Mouse (Mus musculus) kidney, embryonic 15.5 days (tissue): ENCODE data around the gene Mogs. TPM values are rescaled to one million over a fixed set of nuclear protein-coding genes. Genes with fewer than 3 reads are reported as not detected.

Source experiments
- ATAC-seq: fragments of 200-750 bp; cut with Nextera tagmentation; replicated peaks from 2 replicates; pipeline ENCODE4 v1.8.0; 2017; ENCODE audit warnings: moderate TSS enrichment; ENCODE audit not compliant: low FRiP score
- H3K27ac ChIP-seq: fragments of 300-500 bp; sonication (generic); 2 replicates; pipeline ENCODE4 v1.5.1; 2015; ENCODE audit warnings: mild to moderate bottlenecking, inconsistent platforms
- H3K27me3 ChIP-seq: fragments of 300-500 bp; sonication (generic); 2 replicates; pipeline ENCODE4 v1.6.1; 2015; ENCODE audit warnings: inconsistent platforms
- H3K36me3 ChIP-seq: fragments of 300-500 bp; sonication (generic); 2 replicates; pipeline ENCODE4 v1.6.1; 2015; ENCODE audit warnings: inconsistent platforms
- H3K4me1 ChIP-seq: fragments of 300-500 bp; sonication (generic); 2 replicates; pipeline ENCODE4 v1.6.1; 2015; ENCODE audit warnings: inconsistent platforms
- H3K4me2 ChIP-seq: fragments of 300-500 bp; sonication (generic); 2 replicates; pipeline ENCODE4 v1.6.1; 2015; ENCODE audit warnings: moderate library complexity, mild to moderate bottlenecking, inconsistent platforms
- H3K4me3 ChIP-seq: fragments of 300-500 bp; sonication (generic); replicated peaks from 2 replicates; pipeline ENCODE4 v1.5.1; 2015; ENCODE audit warnings: mild to moderate bottlenecking, inconsistent platforms
- H3K9ac ChIP-seq: fragments of 300-500 bp; sonication (generic); 2 replicates; pipeline ENCODE4 v1.6.1; 2015; ENCODE audit warnings: mild to moderate bottlenecking, inconsistent platforms
- H3K9me3 ChIP-seq: fragments of 300-500 bp; sonication (generic); replicated peaks from 2 replicates; pipeline ENCODE4 v1.6.1; 2016; ENCODE audit warnings: inconsistent platforms
- WGBS: fragments of 180-500 bp; shearing (Covaris S2); methylation state at CpG from one replicate; pipeline ENCODE4 v1.1.7; 2015; ENCODE audit warnings: mixed read lengths; 5-methylcytosine and 5-hydroxymethylcytosine counted together
- polyA plus RNA-seq: library from polyadenylated mRNA; unstranded; fragments of >200 nt; fragmentation: Nextera tagmentation; extraction: Ambion mirVana; gene quantifications from 2 replicates; pipeline ENCODE4 v1.2.1, GENCODE M21; 2015

Mogs gene
- polyA plus RNA-seq, 1 experiment from 2014 or later: 56.3 TPM

- 83% methylated on average over 11 of the region's 11 CpGs for WGBS
- Histone ChIP-seq H3K9ac (no peak overlapping the region), H3K4me2 (no peak overlapping the region), H3K27me3 (no peaks in the 10 kb centered on the region), H3K36me3 (peaks cover 32% of the 10 kb centered on the region), H3K4me1 (peaks cover 73% of the 10 kb centered on the region), H3K9me3 (no peaks in the 10 kb centered on the region), H3K27ac (peak overlapping the region; percentile 63), H3K4me3 (no peak overlapping the region)
- ATAC-seq: no peak
Measured at GRCm38 (mm10) chr6:83118369-83118768, 3.1 kb downstream of the Mogs start.

DNA sequence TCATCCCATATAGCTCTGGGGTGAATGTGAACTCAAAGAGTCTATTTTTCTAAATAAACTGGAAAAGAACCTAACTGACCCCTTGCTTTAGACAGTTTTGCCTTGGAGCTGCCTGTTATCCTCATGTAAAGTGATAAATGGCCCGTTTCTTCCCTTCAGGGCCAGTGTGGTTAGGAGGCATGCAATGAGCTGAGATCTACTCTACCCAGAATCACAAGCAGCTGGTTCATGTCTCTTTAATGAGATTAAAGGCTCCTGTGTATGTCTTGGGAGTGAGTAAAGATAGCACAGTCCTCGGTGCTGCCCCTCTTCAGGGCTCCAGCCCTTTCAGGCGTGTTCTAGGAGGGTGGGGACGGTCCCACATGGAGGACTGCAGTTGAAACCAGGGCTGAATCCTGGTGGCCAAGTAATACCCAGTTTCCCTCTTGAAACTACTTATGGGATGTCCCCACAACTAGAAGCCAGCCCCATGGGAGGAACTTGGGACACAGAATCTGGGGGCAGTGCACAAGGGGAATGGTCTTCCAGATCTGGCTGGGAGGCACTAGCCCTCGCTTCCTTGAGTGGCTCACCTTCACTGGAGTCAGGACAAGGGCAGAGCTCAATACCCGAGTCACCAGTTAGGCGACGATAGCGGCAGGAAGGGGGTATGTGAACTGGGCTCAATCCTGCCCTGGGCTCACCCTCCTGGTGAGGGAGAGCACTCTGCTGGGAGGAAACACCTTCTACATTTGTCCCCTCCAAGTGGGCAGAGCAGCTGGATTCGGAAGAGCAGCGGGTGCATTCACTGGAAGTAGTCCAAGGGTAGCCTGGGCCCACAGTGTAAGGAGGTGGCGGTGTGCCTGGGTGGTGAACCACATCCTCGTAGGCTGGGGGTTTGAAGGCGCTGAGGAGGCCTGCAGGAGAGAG, 3.8 kb downstream of the Mogs start:
- WGBS: 75% methylated on average over 14 of the region's 14 CpGs
- peak overlapping the region; percentile 81; the same call in 1 of the 2 replicates for H3K9ac ChIP-seq
- H3K27ac ChIP-seq: peak overlapping the region; percentile 63
- H3K4me3 ChIP-seq: peak overlapping the region; percentile 82
- no peaks in the 10 kb centered on the region for H3K9me3 ChIP-seq
- H3K36me3 ChIP-seq: peaks cover 32% of the 10 kb centered on the region
- peaks cover 80% of the 10 kb centered on the region for H3K4me1 ChIP-seq
- peak overlapping the region; percentile 97 for H3K4me2 ChIP-seq
- H3K27me3 ChIP-seq: no peaks in the 10 kb centered on the region
- ATAC-seq: no peak

DNA sequence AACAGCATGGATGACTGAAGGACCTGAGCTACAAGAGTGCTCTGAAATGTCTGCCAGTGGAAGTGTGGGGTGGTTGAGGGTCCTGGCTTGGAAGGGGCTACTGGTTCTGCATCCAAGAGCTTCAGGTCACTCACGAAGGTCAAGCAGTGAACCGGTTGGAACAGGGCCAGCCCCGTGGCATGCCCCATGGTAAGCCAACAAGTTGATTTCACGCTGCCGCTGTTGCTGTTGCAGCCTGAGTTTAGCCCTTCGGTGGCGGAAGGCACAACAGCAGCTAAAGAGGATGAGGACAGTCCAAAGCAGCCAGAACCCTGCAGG, 4.4 kb downstream of the Mogs start:
- H3K4me2 ChIP-seq: peak overlapping the region; percentile 97
- WGBS: 71% methylated on average over 7 of the region's 7 CpGs
- no peaks in the 10 kb centered on the region for H3K27me3 ChIP-seq
- H3K4me3 ChIP-seq: peak overlapping the region; percentile 82
- no peak for ATAC-seq
- H3K27ac ChIP-seq: peak overlapping the region; percentile 63
- H3K4me1 ChIP-seq: peaks cover 80% of the 10 kb centered on the region
- peak overlapping the region; percentile 81 for H3K9ac ChIP-seq
- no peaks in the 10 kb centered on the region for H3K9me3 ChIP-seq
- peaks cover 32% of the 10 kb centered on the region for H3K36me3 ChIP-seq

DNA sequence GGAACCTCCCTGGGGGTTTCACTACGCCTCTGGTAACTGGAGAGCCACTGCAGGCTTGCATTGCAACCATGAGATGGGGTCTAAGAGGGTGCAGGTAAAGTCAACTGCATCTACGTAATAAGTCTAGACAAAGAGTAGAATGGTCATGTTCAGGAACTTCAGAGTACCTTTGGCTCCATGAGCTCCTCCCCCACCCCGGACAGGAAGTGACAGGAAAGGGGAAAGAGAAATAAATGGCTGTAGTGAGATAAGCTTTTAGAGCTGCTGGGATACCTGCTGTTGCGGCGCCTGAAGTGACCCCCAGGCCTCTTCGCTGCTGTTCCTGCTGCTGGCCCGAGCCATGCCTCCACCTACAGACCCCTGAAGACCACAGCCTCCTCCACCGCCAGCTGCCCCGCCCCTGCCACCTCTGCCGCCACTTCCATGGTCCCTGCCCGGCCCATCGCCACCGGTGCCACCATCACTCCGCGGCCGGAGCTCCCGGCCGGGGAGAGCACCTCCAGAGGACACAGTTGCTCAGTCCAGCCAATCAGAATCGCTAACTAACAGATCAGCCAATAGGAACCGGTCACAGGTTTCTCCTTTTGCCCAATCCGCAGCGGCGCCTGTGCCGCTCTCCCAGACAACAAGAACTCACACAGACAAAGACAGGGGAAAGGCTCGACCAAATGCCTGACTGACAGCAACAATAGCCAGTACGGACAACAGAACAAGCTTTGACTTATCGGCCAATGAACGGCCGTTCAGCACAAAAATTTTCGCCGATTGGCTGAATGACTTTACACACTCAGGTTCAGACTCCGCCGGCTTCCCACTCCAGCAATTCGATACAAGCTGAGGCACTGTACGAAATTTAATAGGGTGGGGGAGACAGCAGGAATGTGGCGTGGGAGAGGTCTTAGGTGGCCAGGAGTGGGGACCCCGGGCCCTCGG, 5.9 kb downstream of the Mogs start, which contains the start of gene Wbp1:
Wbp1 (minus strand) TSS at position 630 of the 933 bp plus-strand sequence.
- WGBS: under 1% methylated on average over 38 of the region's 38 CpGs
- Histone ChIP-seq H3K4me3 (peak within 1 kb of the TSS; percentile 82), H3K27ac (peak within 1 kb of the TSS; percentile 97), H3K36me3 (peaks cover 32% of the 10 kb centered on the region), H3K9ac (peak within 1 kb of the TSS; percentile 81), H3K27me3 (no peaks in the 10 kb centered on the region), H3K4me2 (peak within 1 kb of the TSS; percentile 97), H3K9me3 (no peaks in the 10 kb centered on the region), H3K4me1 (peaks cover 77% of the 10 kb centered on the region)
- peak; percentile 94 for ATAC-seq

DNA sequence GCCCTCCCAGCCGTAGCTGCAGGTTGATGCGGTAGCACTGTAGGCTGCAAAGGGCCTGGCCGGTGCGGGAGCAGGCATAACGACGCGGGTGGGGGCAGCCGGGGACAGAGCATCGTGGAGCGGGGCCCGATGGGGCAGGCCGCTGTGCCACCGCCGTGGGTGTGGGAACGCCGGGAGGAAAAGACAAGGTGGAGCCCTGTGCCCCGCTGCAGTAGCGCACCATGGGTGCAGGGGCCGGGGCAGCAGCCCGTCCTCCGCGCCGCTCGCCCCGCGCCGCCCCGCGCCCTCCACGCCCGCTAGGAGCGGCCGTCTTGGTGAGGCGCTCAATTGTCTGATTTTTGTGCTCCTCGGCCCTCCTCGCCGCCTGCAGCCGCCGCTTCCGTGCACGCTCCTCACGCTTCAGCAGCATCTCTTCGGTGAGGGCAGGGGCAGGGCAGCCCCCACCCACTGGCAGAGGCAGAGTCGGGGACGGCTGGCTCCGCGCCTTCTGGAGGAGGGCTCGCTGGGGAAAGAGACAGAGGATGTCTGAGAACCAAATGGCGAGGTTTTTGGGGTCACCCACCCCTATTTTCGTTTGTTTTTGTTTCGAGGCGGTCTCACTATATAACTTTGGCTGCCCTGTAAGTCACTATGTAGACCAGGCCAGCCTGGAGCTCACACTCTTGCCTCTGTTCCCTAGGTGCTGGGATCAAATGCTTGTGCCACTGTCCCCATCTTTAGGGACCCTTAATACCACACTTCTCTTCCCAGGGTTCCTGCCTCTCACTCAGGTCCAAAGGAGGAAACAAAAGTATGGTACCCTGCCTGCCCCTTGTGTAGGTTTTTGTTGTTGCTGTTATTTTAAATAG, 6.8 kb downstream of the Mogs start:
- H3K27me3 ChIP-seq: no peaks in the 10 kb centered on the region
- H3K27ac ChIP-seq: peak overlapping the region; percentile 97
- peak overlapping the region; percentile 97 for H3K4me2 ChIP-seq
- peaks cover 28% of the 10 kb centered on the region for H3K36me3 ChIP-seq
- peak overlapping the region; percentile 80 for H3K9ac ChIP-seq
- no peaks in the 10 kb centered on the region for H3K9me3 ChIP-seq
- 1% methylated on average over 39 of the region's 52 CpGs for WGBS
- no peak; the same call in 1 of the 2 replicates for ATAC-seq
- H3K4me1 ChIP-seq: peaks cover 68% of the 10 kb centered on the region
- H3K4me3 ChIP-seq: peak overlapping the region; percentile 82

DNA sequence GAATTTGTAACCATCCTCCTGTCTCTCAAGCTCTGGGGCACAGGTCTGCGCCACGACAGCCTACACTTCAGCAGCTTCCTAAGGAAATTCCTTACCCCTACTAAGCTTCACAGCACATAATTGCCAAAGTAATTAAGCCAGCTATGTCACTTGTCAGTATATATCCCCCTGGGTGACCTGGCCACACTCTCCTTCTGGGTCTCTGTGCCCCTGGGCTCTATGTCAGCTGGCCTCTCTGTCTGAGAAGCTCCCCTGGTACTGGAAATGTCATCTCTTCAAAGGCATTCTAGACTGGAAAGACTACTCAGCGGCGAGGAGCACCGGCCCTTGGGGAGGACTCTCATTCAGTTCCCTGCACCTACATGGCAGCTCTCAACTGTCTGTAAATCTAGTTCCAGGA, 7.7 kb downstream of the Mogs start:
- no peak for ATAC-seq
- peak overlapping the region; percentile 97 for H3K27ac ChIP-seq
- H3K36me3 ChIP-seq: peaks cover 19% of the 10 kb centered on the region
- H3K27me3 ChIP-seq: no peaks in the 10 kb centered on the region
- 70% methylated on average over 5 of the region's 5 CpGs for WGBS
- peaks cover 59% of the 10 kb centered on the region for H3K4me1 ChIP-seq
- peak overlapping the region; percentile 82 for H3K4me3 ChIP-seq
- no peaks in the 10 kb centered on the region for H3K9me3 ChIP-seq
- H3K4me2 ChIP-seq: peak overlapping the region; percentile 97
- H3K9ac ChIP-seq: no peak overlapping the region

GRCm38 (mm10) chr6:83124851-83125312, 9.6 kb downstream of the Mogs start:
- Histone ChIP-seq H3K4me3 (peak overlapping the region; percentile 74), H3K36me3 (no peaks in the 10 kb centered on the region; the same call in 1 of the 2 replicates), H3K9me3 (no peaks in the 10 kb centered on the region), H3K4me2 (peak overlapping the region; percentile 85), H3K27ac (peak overlapping the region; percentile 72), H3K4me1 (peaks cover 40% of the 10 kb centered on the region), H3K9ac (peak overlapping the region; percentile 72), H3K27me3 (no peaks in the 10 kb centered on the region)
- peak; percentile 16 for ATAC-seq
- WGBS: under 1% methylated on average over 30 of the region's 30 CpGs

DNA sequence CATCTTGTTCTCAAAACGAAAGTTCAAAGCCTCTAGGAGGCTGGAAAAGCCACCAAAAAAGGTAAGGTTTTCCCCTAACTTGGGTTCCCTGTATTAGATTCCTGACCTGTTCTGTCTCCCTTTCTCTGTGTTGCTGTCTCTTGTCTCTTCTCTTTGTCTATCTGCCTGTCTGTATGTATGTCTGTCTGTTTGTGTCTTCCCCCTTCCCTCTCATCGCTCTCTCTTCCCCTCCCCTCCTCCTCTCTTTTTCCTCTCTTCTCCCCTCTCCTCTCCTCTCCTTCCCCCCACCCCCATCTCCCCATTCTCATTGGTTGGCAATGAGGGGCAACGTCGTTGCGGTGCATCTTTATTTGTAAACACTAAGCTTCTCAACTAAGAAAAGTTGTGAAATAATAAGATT, 10.0 kb downstream of the Mogs start, which contains the start of gene Ino80b:
Ino80b (minus strand) TSS at position 101 of the 400 bp plus-strand sequence.
- Histone ChIP-seq H3K9ac (peak within 1 kb of the TSS; percentile 72), H3K9me3 (no peaks in the 10 kb centered on the region), H3K4me1 (peaks cover 35% of the 10 kb centered on the region), H3K27me3 (no peaks in the 10 kb centered on the region), H3K4me3 (peak within 1 kb of the TSS; percentile 74), H3K4me2 (peak within 1 kb of the TSS; percentile 85), H3K27ac (peak within 1 kb of the TSS; percentile 72), H3K36me3 (no peaks in the 10 kb centered on the region; the same call in 1 of the 2 replicates)
- ATAC-seq: no peak
- 31% methylated on average over 5 of the region's 5 CpGs for WGBS

DNA sequence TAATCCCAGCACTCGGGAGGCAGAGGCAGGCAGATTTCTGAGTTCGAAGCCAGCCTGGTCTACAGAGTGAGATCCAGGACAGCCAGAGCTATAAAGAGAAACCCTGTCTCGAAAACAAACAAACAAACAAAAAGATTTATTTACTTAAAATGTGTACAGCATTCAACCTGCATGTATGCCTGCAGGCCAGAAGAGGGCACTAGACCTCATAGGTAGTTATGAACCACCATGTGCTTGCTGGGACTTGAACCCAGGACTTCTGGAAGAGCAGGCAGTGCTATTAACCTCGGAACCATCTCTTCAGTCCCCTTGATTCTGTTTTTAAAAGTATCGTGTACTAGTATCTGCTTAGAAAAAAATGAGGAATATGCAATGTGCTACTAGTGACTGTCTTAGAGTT, 12.1 kb downstream of the Mogs start:
- no peak for ATAC-seq
- no peak overlapping the region for H3K27ac ChIP-seq
- no peaks in the 10 kb centered on the region for H3K27me3 ChIP-seq
- H3K4me3 ChIP-seq: no peak overlapping the region
- H3K9me3 ChIP-seq: no peaks in the 10 kb centered on the region
- WGBS: 94% methylated on average over 5 of the region's 5 CpGs
- H3K9ac ChIP-seq: no peak overlapping the region
- no peak overlapping the region for H3K4me2 ChIP-seq
- H3K36me3 ChIP-seq: no peaks in the 10 kb centered on the region; the same call in 1 of the 2 replicates
- H3K4me1 ChIP-seq: peaks cover 36% of the 10 kb centered on the region

DNA sequence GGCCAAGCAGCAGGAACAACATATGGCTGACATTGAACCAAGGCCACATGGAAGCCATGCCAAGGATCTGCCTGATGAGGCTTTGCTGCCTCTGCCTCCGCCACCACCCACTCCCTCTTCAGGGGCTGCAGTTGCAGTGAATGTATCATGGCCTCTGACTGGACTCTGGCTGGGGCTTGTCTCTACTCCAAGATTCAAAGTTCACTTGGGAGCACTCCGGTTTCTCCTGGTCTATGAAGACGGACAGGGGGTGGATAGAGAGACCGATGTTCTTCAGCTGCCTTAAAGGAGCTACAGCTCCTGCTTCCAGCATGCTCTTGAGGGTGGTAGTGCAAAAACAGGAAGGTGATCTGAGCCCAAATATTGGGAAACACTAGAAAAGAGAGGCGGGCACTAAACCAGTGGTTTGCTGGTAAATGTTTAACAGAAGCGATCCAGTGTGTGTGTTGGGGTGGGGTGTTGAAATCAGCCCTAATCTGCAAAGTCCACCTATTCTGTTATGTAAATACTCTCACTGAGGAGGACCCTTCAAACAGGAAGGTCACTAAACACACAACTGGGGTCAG, 16.3 kb downstream of the Mogs start:
- Histone ChIP-seq H3K4me3 (no peak overlapping the region), H3K36me3 (no peaks in the 10 kb centered on the region), H3K9me3 (no peaks in the 10 kb centered on the region), H3K4me2 (no peak overlapping the region), H3K27me3 (no peaks in the 10 kb centered on the region), H3K4me1 (peaks cover 35% of the 10 kb centered on the region), H3K27ac (peak overlapping the region; percentile 84), H3K9ac (no peak overlapping the region)
- 59% methylated on average over 6 of the region's 6 CpGs for WGBS
- ATAC-seq: peak; percentile 50
